Mouse (Mus musculus) embryonic facial prominence, embryonic 12.5 days (tissue): ENCODE measurements at regions not wholly inside any gene's neighbourhood (a gene's known extent, or its start where the extent isn't known, plus 50 kb on each side); places are given as distances from the start of the nearest gene placed in this dataset.

Experiments used
- ATAC-seq: fragments of 200-750 bp; cut with Nextera tagmentation; 2 replicates; pipeline ENCODE4 v1.8.0; 2017; ENCODE audit not compliant: insufficient number of reproducible peaks, insufficient read depth, low FRiP score, low TSS enrichment
- H3K27ac ChIP-seq: fragments of 300-500 bp; sonication (generic); 2 replicates; pipeline ENCODE4 v1.5.1; 2016; ENCODE audit warnings: mild to moderate bottlenecking
- H3K27me3 ChIP-seq: fragments of 300-500 bp; sonication (generic); 2 replicates; pipeline ENCODE4 v1.6.1; 2016; ENCODE audit warnings: mild to moderate bottlenecking, moderate library complexity
- H3K36me3 ChIP-seq: fragments of 300-500 bp; sonication (generic); 2 replicates; pipeline ENCODE4 v1.6.1; 2016; ENCODE audit warnings: mild to moderate bottlenecking
- H3K4me1 ChIP-seq: fragments of 300-500 bp; sonication (generic); 2 replicates; pipeline ENCODE4 v1.6.1; 2016
- H3K4me2 ChIP-seq: fragments of 300-500 bp; sonication (generic); replicated peaks from 2 replicates; pipeline ENCODE4 v1.6.1; 2016; ENCODE audit warnings: mild to moderate bottlenecking, moderate library complexity
- H3K4me3 ChIP-seq: fragments of 300-500 bp; sonication (generic); 2 replicates; pipeline ENCODE4 v1.5.1; 2016; ENCODE audit warnings: mild to moderate bottlenecking
- H3K9ac ChIP-seq: fragments of 300-500 bp; sonication (generic); 2 replicates; pipeline ENCODE4 v1.6.1; 2016; ENCODE audit warnings: mild to moderate bottlenecking, moderate library complexity
- H3K9me3 ChIP-seq: fragments of 300-500 bp; sonication (generic); 2 replicates; pipeline ENCODE4 v1.6.1; 2016; ENCODE audit warnings: mild to moderate bottlenecking, moderate library complexity
- WGBS: fragments of 180-500 bp; shearing (Covaris S2); methylation state at CpG from one replicate; pipeline ENCODE4 v1.1.7; 2016; 5-methylcytosine and 5-hydroxymethylcytosine counted together

GRCm38 (mm10) chr6:49999365-49999764 lies 110.7 kb upstream of the Mpp6 start:
- Histone ChIP-seq H3K4me1 (no peaks in the 10 kb centered on the region), H3K27ac (no peak overlapping the region), H3K9ac (no peak overlapping the region), H3K27me3 (no peaks in the 10 kb centered on the region), H3K4me3 (no peak overlapping the region), H3K36me3 (no peaks in the 10 kb centered on the region), H3K4me2 (no peak overlapping the region), H3K9me3 (no peaks in the 10 kb centered on the region)
- 82% methylated on average over 11 of the region's 11 CpGs for WGBS
- ATAC-seq, result no peak

DNA sequence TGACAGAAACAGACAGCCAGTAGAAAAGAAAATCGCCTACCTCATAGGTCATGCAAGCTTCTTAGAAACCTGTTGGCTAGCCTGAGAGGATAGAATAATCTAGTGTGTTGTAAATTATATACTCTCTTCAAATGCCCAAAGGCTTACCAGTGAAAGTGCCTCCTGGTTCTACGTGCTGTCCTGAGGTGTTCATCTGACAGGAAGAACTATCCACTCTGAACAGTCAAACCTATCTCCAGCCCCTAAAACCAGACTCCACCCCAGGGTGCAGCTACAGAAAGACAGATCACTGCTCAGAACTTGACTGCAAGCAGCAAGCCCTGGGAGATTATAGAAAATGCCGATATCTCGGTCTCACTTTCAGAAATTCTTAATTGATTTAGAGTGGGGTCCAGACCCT lies 102.0 kb upstream of the Mpp6 start:
- ATAC-seq, result no peak
- WGBS, result 68% methylated on average over 4 of the region's 4 CpGs
- Histone ChIP-seq H3K27ac (no peak overlapping the region), H3K27me3 (no peaks in the 10 kb centered on the region), H3K4me2 (no peak overlapping the region), H3K9me3 (no peaks in the 10 kb centered on the region), H3K4me1 (peaks cover 12% of the 10 kb centered on the region; the same call in 1 of the 2 replicates), H3K4me3 (no peak overlapping the region), H3K36me3 (no peaks in the 10 kb centered on the region), H3K9ac (no peak overlapping the region)

DNA sequence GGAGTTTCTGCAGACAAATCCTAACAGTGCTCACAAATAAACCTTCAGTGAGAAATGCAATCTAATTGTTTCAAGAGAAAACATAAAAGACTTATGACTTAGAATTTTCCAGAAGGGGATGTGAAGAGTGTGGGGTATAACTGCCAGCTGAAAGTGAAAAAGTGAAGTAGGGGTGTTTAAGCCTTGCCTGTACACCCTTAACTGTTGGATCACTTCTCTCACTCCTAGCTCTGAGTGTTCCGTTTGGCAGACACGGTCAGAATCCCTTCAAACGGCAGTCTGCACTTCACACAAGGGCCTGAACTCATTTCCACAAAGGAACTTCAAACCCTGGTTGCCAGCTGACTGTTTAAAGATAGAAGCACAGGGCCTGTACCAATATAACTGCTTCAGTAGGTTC lies 101.2 kb upstream of the Mpp6 start:
- no peak overlapping the region for H3K4me3 ChIP-seq
- no peak overlapping the region for H3K4me2 ChIP-seq
- WGBS, result 54% methylated on average over 3 of the region's 3 CpGs
- H3K4me1 ChIP-seq, result peaks cover 12% of the 10 kb centered on the region; the same call in 1 of the 2 replicates
- no peaks in the 10 kb centered on the region for H3K9me3 ChIP-seq
- ATAC-seq, result no peak
- H3K27ac ChIP-seq, result no peak overlapping the region
- H3K27me3 ChIP-seq, result no peaks in the 10 kb centered on the region
- H3K9ac ChIP-seq, result no peak overlapping the region
- no peaks in the 10 kb centered on the region for H3K36me3 ChIP-seq

- Histone ChIP-seq H3K4me3 (no peak overlapping the region), H3K36me3 (no peaks in the 10 kb centered on the region), H3K4me1 (peaks cover 12% of the 10 kb centered on the region; the same call in 1 of the 2 replicates), H3K27ac (no peak overlapping the region), H3K9ac (no peak overlapping the region), H3K9me3 (no peaks in the 10 kb centered on the region), H3K27me3 (no peaks in the 10 kb centered on the region), H3K4me2 (no peak overlapping the region)
- WGBS, result 63% methylated on average over 7 of the region's 7 CpGs
- no peak for ATAC-seq
These were observed 100.7 kb upstream of the Mpp6 start for GRCm38 (mm10) chr6:50009339-50009738.

DNA sequence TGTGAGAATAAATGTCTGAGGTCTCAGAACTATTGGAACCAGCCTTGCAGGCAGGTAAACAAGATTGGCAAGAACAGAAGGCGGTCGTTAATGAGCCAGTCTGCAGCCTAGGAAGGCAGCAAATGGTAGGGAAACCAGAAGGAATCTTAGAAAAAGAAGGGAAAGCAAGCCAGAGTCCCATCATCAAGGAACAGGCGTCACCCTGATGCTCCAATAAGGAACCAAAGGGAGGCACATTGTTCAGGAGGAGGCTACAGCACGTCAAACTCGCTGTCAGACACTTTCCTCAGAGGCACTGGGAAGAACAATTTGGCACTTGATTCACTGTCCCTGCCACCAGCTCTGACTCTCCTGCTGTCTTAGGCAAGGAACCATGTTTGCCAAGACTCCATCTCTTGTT lies 100.2 kb upstream of the Mpp6 start:
- 68% methylated on average over 5 of the region's 5 CpGs for WGBS
- H3K9me3 ChIP-seq, result no peaks in the 10 kb centered on the region
- no peak overlapping the region for H3K27ac ChIP-seq
- no peaks in the 10 kb centered on the region for H3K36me3 ChIP-seq
- H3K4me2 ChIP-seq, result no peak overlapping the region
- H3K27me3 ChIP-seq, result no peaks in the 10 kb centered on the region
- no peak overlapping the region for H3K9ac ChIP-seq
- H3K4me3 ChIP-seq, result no peak overlapping the region
- peaks cover 12% of the 10 kb centered on the region; the same call in 1 of the 2 replicates for H3K4me1 ChIP-seq
- ATAC-seq, result no peak

DNA sequence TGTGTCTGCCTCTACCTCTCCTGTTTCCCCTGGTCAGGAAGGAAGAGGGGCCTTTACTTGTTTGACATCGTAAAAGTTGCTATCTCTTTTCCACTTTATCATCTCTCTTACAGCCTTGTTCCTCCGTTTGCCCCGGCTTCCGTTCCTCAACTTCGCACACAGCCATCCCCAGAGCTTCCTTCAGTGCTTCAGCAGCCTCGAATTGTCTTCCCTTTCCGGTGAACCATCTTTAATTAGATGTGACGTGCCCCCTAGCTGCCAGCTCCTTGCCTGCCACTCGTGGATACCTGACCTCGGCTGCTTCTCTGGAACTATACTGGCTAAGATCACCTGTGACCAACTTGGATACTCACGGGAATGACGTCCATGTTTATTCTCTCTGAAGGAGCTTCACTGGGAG lies 99.0 kb upstream of the Mpp6 start:
- 84% methylated on average over 12 of the region's 12 CpGs for WGBS
- Histone ChIP-seq H3K4me2 (no peak overlapping the region), H3K4me1 (peaks cover 12% of the 10 kb centered on the region; the same call in 1 of the 2 replicates), H3K27me3 (no peaks in the 10 kb centered on the region), H3K36me3 (no peaks in the 10 kb centered on the region), H3K27ac (no peak overlapping the region), H3K9me3 (no peaks in the 10 kb centered on the region), H3K4me3 (no peak overlapping the region), H3K9ac (no peak overlapping the region)
- no peak for ATAC-seq

DNA sequence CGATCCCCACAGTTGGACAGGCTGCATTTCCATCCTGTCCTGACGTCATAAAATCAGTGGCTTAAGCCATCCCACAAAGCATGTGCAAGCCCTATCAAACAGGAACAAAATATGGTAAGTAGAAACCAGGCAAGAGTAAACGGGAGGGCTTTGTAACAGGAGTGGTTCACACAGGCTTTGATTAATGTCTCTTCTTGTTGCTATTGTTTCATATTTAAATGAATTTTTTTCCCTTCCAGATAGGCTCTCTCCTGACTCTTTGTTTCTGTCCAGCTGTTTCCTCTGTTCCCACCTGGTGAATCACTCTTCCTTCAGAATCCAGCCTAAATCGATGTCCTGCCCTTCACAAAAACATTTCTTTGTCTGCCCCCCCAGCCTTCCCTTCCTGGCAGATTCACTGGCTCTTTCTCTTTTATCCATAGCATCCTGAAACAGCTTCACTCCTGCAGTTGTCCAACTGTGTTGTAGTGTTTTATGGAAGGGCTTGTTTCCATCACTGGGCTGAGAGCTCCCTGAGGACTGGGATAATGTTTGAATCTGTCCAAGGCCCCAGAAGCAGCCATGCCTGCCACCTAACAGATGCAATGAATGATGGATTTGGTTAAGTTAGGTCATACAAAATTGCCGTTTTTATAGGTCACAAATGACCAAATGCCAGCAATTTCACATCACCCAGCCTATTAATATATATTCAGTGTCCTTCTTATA lies 98.1 kb upstream of the Mpp6 start:
- no peaks in the 10 kb centered on the region for H3K27me3 ChIP-seq
- H3K4me3 ChIP-seq, result no peak overlapping the region
- no peaks in the 10 kb centered on the region for H3K9me3 ChIP-seq
- no peak for ATAC-seq
- WGBS, result 74% methylated on average over 5 of the region's 5 CpGs
- no peak overlapping the region for H3K4me2 ChIP-seq
- H3K4me1 ChIP-seq, result peaks cover 12% of the 10 kb centered on the region; the same call in 1 of the 2 replicates
- no peak overlapping the region for H3K9ac ChIP-seq
- no peaks in the 10 kb centered on the region for H3K36me3 ChIP-seq
- H3K27ac ChIP-seq, result no peak overlapping the region

GRCm38 (mm10) chr6:50013067-50013466 lies 97.0 kb upstream of the Mpp6 start:
- Histone ChIP-seq H3K36me3 (no peaks in the 10 kb centered on the region), H3K4me2 (no peak overlapping the region), H3K9me3 (no peaks in the 10 kb centered on the region), H3K27me3 (no peaks in the 10 kb centered on the region), H3K27ac (no peak overlapping the region), H3K4me3 (no peak overlapping the region), H3K4me1 (peaks cover 11% of the 10 kb centered on the region; the same call in 1 of the 2 replicates), H3K9ac (no peak overlapping the region)
- 84% methylated on average over 5 of the region's 5 CpGs for WGBS
- no peak for ATAC-seq

DNA sequence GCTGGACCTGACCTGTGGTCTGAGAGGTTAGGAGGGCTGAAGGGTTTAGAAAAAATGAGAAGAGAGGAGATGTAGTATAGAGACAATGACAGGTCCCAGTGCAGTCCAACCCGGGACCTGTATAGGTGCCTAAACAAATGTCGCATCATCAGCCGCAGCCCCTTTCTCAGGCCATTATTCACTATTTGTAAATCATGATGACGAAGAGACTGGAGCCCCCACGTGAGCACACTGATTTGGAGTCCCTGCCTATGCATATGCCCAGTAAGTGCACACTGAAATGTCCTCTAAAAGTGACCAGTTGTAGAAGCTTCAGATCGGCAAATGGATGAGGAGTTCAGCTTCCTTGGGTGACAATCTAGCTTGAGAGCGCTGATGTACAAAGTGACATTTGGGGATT lies 96.2 kb upstream of the Mpp6 start:
- H3K9ac ChIP-seq, result no peak overlapping the region
- WGBS, result 92% methylated on average over 7 of the region's 7 CpGs
- ATAC-seq, result no peak

GRCm38 (mm10) chr6:50027981-50028380 lies 82.1 kb upstream of the Mpp6 start:
- Histone ChIP-seq H3K4me1 (peaks cover 5% of the 10 kb centered on the region; the same call in 1 of the 2 replicates), H3K27ac (no peak overlapping the region), H3K4me2 (no peak overlapping the region), H3K9me3 (no peaks in the 10 kb centered on the region), H3K36me3 (no peaks in the 10 kb centered on the region), H3K27me3 (no peaks in the 10 kb centered on the region), H3K9ac (no peak overlapping the region), H3K4me3 (no peak overlapping the region)
- 78% methylated on average over 6 of the region's 6 CpGs for WGBS
- ATAC-seq, result no peak

More for the DNA sequence above, 96.2 kb upstream of the Mpp6 start:
- Histone ChIP-seq H3K4me1 (peaks cover 7% of the 10 kb centered on the region; the same call in 1 of the 2 replicates), H3K4me2 (no peak overlapping the region), H3K36me3 (no peaks in the 10 kb centered on the region), H3K9me3 (no peaks in the 10 kb centered on the region), H3K27ac (no peak overlapping the region), H3K27me3 (no peaks in the 10 kb centered on the region), H3K4me3 (no peak overlapping the region)

DNA sequence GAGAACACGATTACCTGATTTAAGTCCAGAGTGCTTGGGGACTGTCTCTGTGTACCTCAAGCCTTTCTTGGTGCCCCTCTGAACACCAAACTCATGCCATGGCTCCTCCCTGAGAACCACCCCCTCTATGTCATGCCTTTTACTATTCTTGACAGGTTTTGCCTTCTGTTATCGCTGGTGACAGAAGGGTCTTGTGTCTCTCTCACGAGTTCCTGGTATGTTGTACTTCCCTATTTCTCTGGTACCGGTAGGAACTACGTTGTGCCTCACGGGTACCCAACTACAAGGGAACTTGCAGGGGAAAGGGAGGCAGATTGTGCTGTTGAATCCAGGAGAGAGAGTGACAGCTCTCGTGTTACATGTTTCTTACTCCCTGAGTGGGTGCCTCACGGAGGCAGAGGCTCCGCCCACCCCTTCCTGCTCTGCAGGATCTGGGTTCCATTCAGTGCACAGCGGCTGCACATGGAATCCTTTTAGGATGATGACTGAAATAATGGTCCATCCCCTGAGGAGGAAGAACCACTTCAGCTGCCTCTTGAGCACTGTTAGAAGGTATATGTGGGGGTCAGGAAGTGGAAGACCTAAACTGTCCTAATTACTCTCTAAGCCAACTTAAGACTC lies 80.0 kb upstream of the Mpp6 start:
- Histone ChIP-seq H3K27me3 (no peaks in the 10 kb centered on the region), H3K9me3 (no peaks in the 10 kb centered on the region), H3K4me3 (no peak overlapping the region), H3K4me1 (peaks cover 5% of the 10 kb centered on the region; the same call in 1 of the 2 replicates), H3K4me2 (0 out of 2 replicates have a peak overlapping the region, but pooled peaks have one; percentile 10), H3K36me3 (no peaks in the 10 kb centered on the region), H3K9ac (no peak overlapping the region), H3K27ac (no peak overlapping the region)
- WGBS, result 54% methylated on average over 10 of the region's 10 CpGs
- ATAC-seq, result no peak

GRCm38 (mm10) chr6:50031356-50031755 lies 78.7 kb upstream of the Mpp6 start:
- H3K27ac ChIP-seq, result no peak overlapping the region
- H3K9me3 ChIP-seq, result no peaks in the 10 kb centered on the region
- H3K36me3 ChIP-seq, result no peaks in the 10 kb centered on the region
- H3K27me3 ChIP-seq, result no peaks in the 10 kb centered on the region
- no peak for ATAC-seq
- H3K4me2 ChIP-seq, result no peak overlapping the region
- 74% methylated on average over 5 of the region's 5 CpGs for WGBS
- H3K4me3 ChIP-seq, result no peak overlapping the region
- no peak overlapping the region for H3K9ac ChIP-seq
- H3K4me1 ChIP-seq, result peaks cover 5% of the 10 kb centered on the region; the same call in 1 of the 2 replicates
